Mouse (Mus musculus): Measurements from ENCODE around the gene Smim15.

GRCm38 (mm10) chr13:108045646-108046045 lies 1.4 kb downstream of the Smim15 start:
- TF ChIP-seq CTCF (IDR thresholded peaks at IDR 0.05; ENCODE audit: extremely low read depth, insufficient read length, insufficient replicate concordance, low read depth, low read length) (no peak), POLR2A (IDR thresholded peaks at IDR 0.05; ENCODE audit: low read depth, low read length) (no peak)
